Mouse (Mus musculus) spleen, postnatal 10 days (tissue): ENCODE measurements around the gene Fus.

Experiments used
- DNase-seq, 2 experiments: peaks; one replicate each; pipeline ENCODE4 v3.0.0; 2021 to 2022; ENCODE audit warnings: low spot score in 2 of 2

Gene Fus

GRCm38 (mm10) chr7:127944614-127945013, 22.6 kb upstream of the Fus start:
- DNase-seq = no peak

- DNase-seq = no peak
Observed at GRCm38 (mm10) chr7:127946470-127947023, 20.7 kb upstream of the Fus start, which contains the start of gene Prss36. TSS of gene Prss36 (minus strand) at chr7:127946725.

GRCm38 (mm10) chr7:127952864-127953581, 14.2 kb upstream of the Fus start:
- DNase-seq = no peak

- no peak for DNase-seq
Observed at GRCm38 (mm10) chr7:127959364-127959763, 7.9 kb upstream of the Fus start.

- DNase-seq = peak; percentile 25 to 28
Observed at GRCm38 (mm10) chr7:127966371-127966918, 812 bp upstream of the Fus start.

GRCm38 (mm10) chr7:127967922-127968828, 918 bp downstream of the Fus start:
- DNase-seq = peak; percentile 72 to 78

- no peak for DNase-seq
Observed at GRCm38 (mm10) chr7:127974413-127974930, 7.2 kb downstream of the Fus start.

GRCm38 (mm10) chr7:127978856-127979255, 11.6 kb downstream of the Fus start:
- no peak for DNase-seq

- DNase-seq = no peak
Observed at GRCm38 (mm10) chr7:127980606-127981005, 13.3 kb downstream of the Fus start.

GRCm38 (mm10) chr7:127988904-127989303, 21.6 kb downstream of the Fus start:
- no peak for DNase-seq

GRCm38 (mm10) chr7:127991643-127992487, 24.6 kb downstream of the Fus start:
- DNase-seq = peak; percentile 75 to 86

- peak in 1 of 2 experiments; percentile 18 for DNase-seq
Observed at GRCm38 (mm10) chr7:127992488-127993340, 25.5 kb downstream of the Fus start.

GRCm38 (mm10) chr7:127993341-127993977, 26.2 kb downstream of the Fus start, which contains the start of gene Pycard:
TSS of gene Pycard (minus strand) at chr7:127993867.
- DNase-seq = peak; percentile 44 to 68

- DNase-seq = no peak
Observed at GRCm38 (mm10) chr7:127999436-127999835, 32.2 kb downstream of the Fus start.

- no peak for DNase-seq
Observed at GRCm38 (mm10) chr7:128000068-128000950, 33.1 kb downstream of the Fus start.

GRCm38 (mm10) chr7:128003098-128003497, 35.8 kb downstream of the Fus start:
- DNase-seq = no peak

GRCm38 (mm10) chr7:128003688-128004087, 36.4 kb downstream of the Fus start, which contains the start of gene Trim72:
TSS of gene Trim72 (plus strand) at chr7:128003949.
- no peak for DNase-seq

- DNase-seq = no peak
Observed at GRCm38 (mm10) chr7:128004150-128004486, 36.9 kb downstream of the Fus start.
